8 mouse cellular contexts compared by ENCODE assay signal in genomic region chr6:113194841-113195595, GRCm38 (mm10). TPM values are rescaled to one million over a fixed set of nuclear protein-coding genes. Genes with fewer than 3 reads are reported as not detected.
A peak's percentile ranks its signal among the peaks of the same experiment; 100 is the strongest.
DNase-seq lines count a peak whose midpoint lies in the region; ATAC-seq and TF ChIP-seq lines count a peak whose summit lies in the region.

TSS of gene Lhfpl4 (minus strand) at chr6:113195384.

- H3K36me3 ChIP-seq in ES-Bruce4 (ENCODE audit: control insufficient read depth, insufficient read depth, low read length, poor library complexity, severe bottlenecking): no peaks in the 10 kb centered on the region
- no peaks in the 10 kb centered on the region; the same call in 1 of the 2 replicates for H3K36me3 ChIP-seq in hindbrain, embryonic 15.5 days
- H3K36me3 ChIP-seq in limb, embryonic 15.5 days: no peaks in the 10 kb centered on the region

- intact Hi-C loops in gastrocnemius, postnatal 36 days (cut with DNase I): no loop called here

- TF ChIP-seq POLR2A in ES-Bruce4 (IDR thresholded peaks at IDR 0.05; ENCODE audit: insufficient read depth, low read length): no peak

- H3K9ac ChIP-seq in ES-Bruce4 (ENCODE audit: low read depth, poor library complexity, severe bottlenecking): peak within 1 kb of the TSS; percentile 77
- H3K9ac ChIP-seq in hindbrain, embryonic 15.5 days: peak within 1 kb of the TSS; percentile 86
- no peak within 1 kb of the TSS for H3K9ac ChIP-seq in limb, embryonic 15.5 days

- no peak for TF ChIP-seq EP300 in ES-Bruce4 (IDR thresholded peaks at IDR 0.05; ENCODE audit: insufficient read depth, low read depth, low read length)

- no peaks in the 10 kb centered on the region for H3K4me1 ChIP-seq in ES-Bruce4 (ENCODE audit: control insufficient read depth, insufficient read depth, low read length)
- H3K4me1 ChIP-seq in hindbrain, embryonic 15.5 days (replicated peaks): peaks cover 38% of the 10 kb centered on the region
- peaks cover 14% of the 10 kb centered on the region for H3K4me1 ChIP-seq in limb, embryonic 15.5 days

- no peaks in the 10 kb centered on the region for H3K9me3 ChIP-seq in ES-Bruce4 (replicated peaks; ENCODE audit: control insufficient read depth, insufficient read depth, low read length, poor library complexity, severe bottlenecking)
- no peaks in the 10 kb centered on the region for H3K9me3 ChIP-seq in hindbrain, embryonic 15.5 days
- no peaks in the 10 kb centered on the region for H3K9me3 ChIP-seq in limb, embryonic 15.5 days

- WGBS in hindbrain, embryonic 15.5 days: 1% methylated on average over 46 of the region's 66 CpGs
- 2% methylated on average over 51 of the region's 66 CpGs for WGBS in limb, embryonic 15.5 days

- peak; percentile 88 for ATAC-seq in hindbrain, embryonic 15.5 days (ENCODE audit: low FRiP score, low read depth)
- no peak; the same call in 1 of the 2 replicates for ATAC-seq in limb, embryonic 15.5 days (ENCODE audit: insufficient number of reproducible peaks, low FRiP score, low TSS enrichment, low read depth)

- DNase-seq in gastrocnemius, postnatal 10 days: peak; percentile 13
- no peak for DNase-seq in gastrocnemius, postnatal 36 days
- peak; percentile 71 for DNase-seq in embryo, embryonic 10.5 days (ENCODE audit: low spot score)
- peak; percentile 69 to 80 for DNase-seq in right cerebral cortex, postnatal 10 days (ENCODE audit: low spot score in 2 of 2)
- no peak for DNase-seq in spleen, postnatal 10 days (ENCODE audit: low spot score in 2 of 2)

- no peak for TF ChIP-seq CTCF in ES-Bruce4 (IDR thresholded peaks at IDR 0.05; ENCODE audit: low read depth, low read length)

- no peak within 1 kb of the TSS for H3K27ac ChIP-seq in ES-Bruce4 (ENCODE audit: insufficient read depth, low read length)
- H3K27ac ChIP-seq in hindbrain, embryonic 15.5 days (replicated peaks): peak within 1 kb of the TSS; percentile 84
- H3K27ac ChIP-seq in limb, embryonic 15.5 days: no peak within 1 kb of the TSS

- peak within 1 kb of the TSS; percentile 74 for H3K4me2 ChIP-seq in hindbrain, embryonic 15.5 days
- peak within 1 kb of the TSS; percentile 70 for H3K4me2 ChIP-seq in limb, embryonic 15.5 days

- peaks cover 4% of the 10 kb centered on the region; the same call in 1 of the 2 replicates for H3K27me3 ChIP-seq in ES-Bruce4 (ENCODE audit: control insufficient read depth, insufficient read depth, low read length, poor library complexity, severe bottlenecking)
- H3K27me3 ChIP-seq in hindbrain, embryonic 15.5 days: no peaks in the 10 kb centered on the region
- H3K27me3 ChIP-seq in limb, embryonic 15.5 days: peaks cover 54% of the 10 kb centered on the region

- H3K4me3 ChIP-seq in ES-Bruce4 (ENCODE audit: low read depth, low read length): peak within 1 kb of the TSS; percentile 77
- H3K4me3 ChIP-seq in hindbrain, embryonic 15.5 days: peak within 1 kb of the TSS; percentile 77
- H3K4me3 ChIP-seq in limb, embryonic 15.5 days: peak within 1 kb of the TSS; percentile 44

RNA-seq across cellular contexts. Expression of gene Lhfpl4, which starts in this region (rescaled TPM):
- under 1 TPM; 0.75 to 0.81 TPM for total RNA-seq in gastrocnemius, postnatal 10 days (2021)
- total RNA-seq in gastrocnemius, postnatal 36 days (2021): under 1 TPM; 0.22 to 0.48 TPM
- 1.7 and 2.5 TPM in 2 replicates for polyA plus RNA-seq in ES-Bruce4 (2011; ENCODE audit: insufficient read depth, insufficient read length, low read depth, missing spikeins)
- 61.5 and 66.2 TPM in 2 replicates for polyA plus RNA-seq in hindbrain, embryonic 15.5 days (2015; fragmentation: Nextera tagmentation; extraction: Ambion mirVana)
- polyA plus RNA-seq in limb, embryonic 15.5 days (2015; fragmentation: Nextera tagmentation; extraction: Ambion mirVana): 0.46 and 0.92 TPM in 2 replicates

Comparison
In these comparisons a context has a peak if more than half of its experiments do, and no peak if none do; other contexts are left out.
1. RNA of gene Lhfpl4 (polyA plus RNA-seq): 61.5 to 66.2 TPM in hindbrain, embryonic 15.5 days; 1.7 to 2.5 TPM in ES-Bruce4 and 0.46 to 0.92 TPM in limb, embryonic 15.5 days; every median in the first group is over 10 times any median in the second.
2. Peak in DNase-seq in gastrocnemius, postnatal 10 days; RNA of the gene not detected or under 1 TPM.
3. DNase-seq: peak in embryo, embryonic 10.5 days (single experiment) and right cerebral cortex, postnatal 10 days (2 of 2); none in gastrocnemius, postnatal 36 days (0 of 2) and spleen, postnatal 10 days (0 of 2).
4. Peak in every context shown above with its lines, with median percentiles within 50 percentile points of each other: H3K4me3 ChIP-seq.